10 mouse cellular contexts compared by ENCODE assay signal in the genomic region with DNA sequence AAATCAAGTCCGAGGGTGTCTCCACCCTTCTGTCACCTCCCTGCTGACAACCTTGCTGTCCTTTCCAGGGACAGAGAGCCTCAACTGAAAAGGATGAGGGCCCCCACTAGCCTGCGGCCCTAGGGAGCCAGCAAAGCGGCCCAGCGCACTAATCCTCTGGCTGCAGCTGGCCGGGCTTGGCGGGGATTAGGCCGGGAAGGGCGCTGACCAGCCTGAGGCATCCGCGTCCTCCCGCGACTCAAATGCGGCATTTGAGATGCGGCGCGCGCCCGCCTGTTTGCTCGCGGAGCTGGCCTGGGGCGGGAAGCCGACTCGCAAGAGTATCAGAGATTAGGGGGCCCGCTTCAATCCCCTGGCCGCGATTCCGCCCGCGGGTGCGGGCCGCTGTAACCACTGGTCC. TPM values are rescaled to one million over a fixed set of nuclear protein-coding genes. Genes with fewer than 3 reads are reported as not detected.
DNase-seq lines count a peak whose midpoint lies in the region; ATAC-seq and TF ChIP-seq lines count a peak whose summit lies in the region.
"Had no signal": no experiment of that assay in that cellular context is flagged by ENCODE, and none has a peak within 500 bp of the region (broad histone marks: within the 10 kb centered on the region; RNA-seq: fewer than 3 reads in every experiment).

No protein-coding gene starts in this region.

- H3K27ac ChIP-seq in heart, embryonic 15.5 days, result no peak overlapping the region
- H3K27ac ChIP-seq in heart, adult 2 months, result no peak overlapping the region
- no peak overlapping the region for H3K27ac ChIP-seq in forebrain, embryonic 14.5 days (ENCODE audit: low read depth, low read length)
- H3K27ac ChIP-seq in midbrain, embryonic 13.5 days, result no peak overlapping the region

- no peak for DNase-seq in heart, adult 2 months
- peak; percentile 41 for DNase-seq in ZHBTc4 (ENCODE audit: low read depth, low spot score)
- peak; percentile 22 for DNase-seq in forebrain, embryonic 14.5 days (ENCODE audit: low spot score)
- no peak for DNase-seq in urinary bladder, postnatal 14 days (ENCODE audit: low spot score)
- DNase-seq in frontal cortex, postnatal 10 days (ENCODE audit: low spot score in 2 of 2), result no peak
- DNase-seq: lung, postnatal 14 days had no signal

- TF ChIP-seq EP300 in heart, adult 2 months (IDR thresholded peaks at IDR 0.05; ENCODE audit: insufficient read depth, low read depth, low read length), result no peak

- TF ChIP-seq CTCF in heart, adult 2 months (IDR thresholded peaks at IDR 0.05), result no peak

- H3K4me2 ChIP-seq in heart, embryonic 15.5 days, result peak overlapping the region; percentile 53
- peak overlapping the region; percentile 44 for H3K4me2 ChIP-seq in forebrain, embryonic 14.5 days (ENCODE audit: low read length)
- peak overlapping the region; percentile 56 for H3K4me2 ChIP-seq in midbrain, embryonic 13.5 days (replicated peaks)

- WGBS in heart, embryonic 15.5 days, result 3% methylated on average over 31 of the region's 31 CpGs
- WGBS in heart, adult 2 months, result 23% methylated on average over 31 of the region's 31 CpGs
- 2% methylated on average over 31 of the region's 31 CpGs for whole genome bisulfite sequencing in forebrain, embryonic 14.5 days
- under 1% methylated on average over 31 of the region's 31 CpGs for WGBS in midbrain, embryonic 13.5 days

- no peak for TF ChIP-seq POLR2A in heart, adult 2 months (IDR thresholded peaks at IDR 0.05; ENCODE audit: insufficient read depth, low read depth, low read length)

- H3K36me3 ChIP-seq in heart, embryonic 15.5 days, result no peaks in the 10 kb centered on the region
- no peaks in the 10 kb centered on the region for H3K36me3 ChIP-seq in heart, adult 2 months (ENCODE audit: control insufficient read depth, insufficient read depth, low read length)
- no peaks in the 10 kb centered on the region for H3K36me3 ChIP-seq in forebrain, embryonic 14.5 days (ENCODE audit: control insufficient read depth, insufficient read depth, low read length)
- no peaks in the 10 kb centered on the region for H3K36me3 ChIP-seq in midbrain, embryonic 13.5 days

- intact Hi-C loops in heart, adult 2 months (cut with DNase I), result no loop called here

- peaks cover 6% of the 10 kb centered on the region; the same call in 1 of the 2 replicates for H3K4me1 ChIP-seq in heart, embryonic 15.5 days (replicated peaks)
- H3K4me1 ChIP-seq in heart, adult 2 months (ENCODE audit: control insufficient read depth, insufficient read depth, low read length), result peaks cover 3% of the 10 kb centered on the region
- no peaks in the 10 kb centered on the region for H3K4me1 ChIP-seq in forebrain, embryonic 14.5 days (ENCODE audit: control insufficient read depth, insufficient read depth, low read length)
- H3K4me1 ChIP-seq in midbrain, embryonic 13.5 days (replicated peaks), result peaks cover 15% of the 10 kb centered on the region

- no peaks in the 10 kb centered on the region for H3K79me2 ChIP-seq in heart, adult 2 months (replicated peaks; ENCODE audit: control insufficient read depth, insufficient read depth, low read length)

- no peak for ATAC-seq in heart, embryonic 15.5 days (replicated peaks; ENCODE audit: insufficient number of reproducible peaks, insufficient read depth, low FRiP score, low read depth)
- ATAC-seq in forebrain, embryonic 14.5 days, result no peak
- peak; percentile 26; the same call in 1 of the 2 replicates for ATAC-seq in midbrain, embryonic 13.5 days
- ATAC-seq in megakaryocyte-erythroid progenitor cell, adult 5-6 weeks (replicated peaks; ENCODE audit: low FRiP score, low TSS enrichment, poor library complexity, severe bottlenecking), result no peak
- ATAC-seq: Patski had no signal

- H3K27me3 ChIP-seq in heart, embryonic 15.5 days, result peaks cover 64% of the 10 kb centered on the region
- 0 out of 2 replicates have a peak, but pooled peaks cover 2% of the 10 kb centered on the region for H3K27me3 ChIP-seq in heart, adult 2 months (ENCODE audit: control insufficient read depth, insufficient read depth, low read length)
- peaks cover 24% of the 10 kb centered on the region for H3K27me3 ChIP-seq in forebrain, embryonic 14.5 days (replicated peaks; ENCODE audit: control insufficient read depth, insufficient read depth, low read length)
- peaks cover 34% of the 10 kb centered on the region for H3K27me3 ChIP-seq in midbrain, embryonic 13.5 days

- H3K9ac ChIP-seq in heart, embryonic 15.5 days, result no peak overlapping the region
- H3K9ac ChIP-seq in heart, adult 2 months (ENCODE audit: low read depth, low read length), result no peak overlapping the region
- H3K9ac ChIP-seq in forebrain, embryonic 14.5 days (ENCODE audit: low read length), result peak overlapping the region; percentile 53
- peak overlapping the region; percentile 57 for H3K9ac ChIP-seq in midbrain, embryonic 13.5 days (replicated peaks)

- no peaks in the 10 kb centered on the region for H3K9me3 ChIP-seq in heart, embryonic 15.5 days (replicated peaks)
- no peaks in the 10 kb centered on the region for H3K9me3 ChIP-seq in forebrain, embryonic 14.5 days (replicated peaks; ENCODE audit: control insufficient read depth, low read length)
- no peaks in the 10 kb centered on the region for H3K9me3 ChIP-seq in midbrain, embryonic 13.5 days

- H3K4me3 ChIP-seq in heart, embryonic 15.5 days, result peak overlapping the region; percentile 23
- no peak overlapping the region for H3K4me3 ChIP-seq in heart, adult 2 months
- H3K4me3 ChIP-seq in forebrain, embryonic 14.5 days (ENCODE audit: low read depth, low read length), result peak overlapping the region; percentile 22
- peak overlapping the region; percentile 30 for H3K4me3 ChIP-seq in midbrain, embryonic 13.5 days (replicated peaks)

RNA-seq across cellular contexts. Expression of gene Noto, which starts 14.7 kb away (rescaled TPM):
- polyA plus RNA-seq in heart, embryonic 15.5 days (2015; fragmentation: Nextera tagmentation; extraction: Ambion mirVana), result 0.15 TPM in 1 of 2 replicates, not detected in the other
- not detected for total RNA-seq in heart, adult 2 months (2021)
- not detected in 2 replicates for polyA plus RNA-seq in heart, adult 2 months (2012; rRNA removed)
- polyA plus RNA-seq in forebrain, embryonic 14.5 days (2014; fragmentation: Nextera tagmentation; extraction: Ambion mirVana), result not detected in 2 replicates
- polyA plus RNA-seq in midbrain, embryonic 13.5 days (2015; fragmentation: Nextera tagmentation; extraction: Ambion mirVana), result not detected in 2 replicates
- not detected in 2 replicates for total RNA-seq in megakaryocyte-erythroid progenitor cell, adult 5-6 weeks (2014; fragmentation: Nextera tagmentation)
- total RNA-seq in megakaryocyte-erythroid progenitor cell, adult 5-6 weeks (2017), result not detected in 2 replicates
- polyA plus RNA-seq: Patski had no signal

RNA-seq across cellular contexts. Expression of gene Smyd5, which starts 22.8 kb away (rescaled TPM):
- 29.6 and 38.4 TPM in 2 replicates for polyA plus RNA-seq in heart, embryonic 15.5 days (2015; fragmentation: Nextera tagmentation; extraction: Ambion mirVana)
- 10 to 100 TPM in 1 of 2 experiments, 1 to 10 TPM in 1; 8.1 to 13.6 TPM for total RNA-seq in heart, adult 2 months (2021)
- 13.1 and 13.9 TPM in 2 replicates for polyA plus RNA-seq in heart, adult 2 months (2012; rRNA removed)
- 37.2 and 41.3 TPM in 2 replicates for polyA plus RNA-seq in forebrain, embryonic 14.5 days (2014; fragmentation: Nextera tagmentation; extraction: Ambion mirVana)
- 51.2 and 51.5 TPM in 2 replicates for polyA plus RNA-seq in midbrain, embryonic 13.5 days (2015; fragmentation: Nextera tagmentation; extraction: Ambion mirVana)
- 43.9 and 54.6 TPM in 2 replicates for total RNA-seq in megakaryocyte-erythroid progenitor cell, adult 5-6 weeks (2014; fragmentation: Nextera tagmentation)
- 36.8 and 43.6 TPM in 2 replicates for total RNA-seq in megakaryocyte-erythroid progenitor cell, adult 5-6 weeks (2017)

RNA-seq across cellular contexts. Expression of gene Rab11fip5, which starts 34.6 kb away (rescaled TPM):
- 42.3 and 45.3 TPM in 2 replicates for polyA plus RNA-seq in heart, embryonic 15.5 days (2015; fragmentation: Nextera tagmentation; extraction: Ambion mirVana)
- total RNA-seq in heart, adult 2 months (2021), result 10 to 100 TPM; 59.3 to 73.9 TPM
- 41.6 and 55.0 TPM in 2 replicates for polyA plus RNA-seq in heart, adult 2 months (2012; rRNA removed)
- 9.2 and 12.7 TPM in 2 replicates for polyA plus RNA-seq in forebrain, embryonic 14.5 days (2014; fragmentation: Nextera tagmentation; extraction: Ambion mirVana)
- 12.2 and 12.4 TPM in 2 replicates for polyA plus RNA-seq in midbrain, embryonic 13.5 days (2015; fragmentation: Nextera tagmentation; extraction: Ambion mirVana)
- 2.4 and 3.5 TPM in 2 replicates for total RNA-seq in megakaryocyte-erythroid progenitor cell, adult 5-6 weeks (2014; fragmentation: Nextera tagmentation)
- total RNA-seq in megakaryocyte-erythroid progenitor cell, adult 5-6 weeks (2017), result 1.1 and 2.2 TPM in 2 replicates

RNA-seq across cellular contexts. Expression of gene Cct7, which starts 42.3 kb away (rescaled TPM):
- polyA plus RNA-seq in heart, embryonic 15.5 days (2015; fragmentation: Nextera tagmentation; extraction: Ambion mirVana), result 312 and 362 TPM in 2 replicates
- 100 to 1,000 TPM; 144 to 159 TPM for total RNA-seq in heart, adult 2 months (2021)
- polyA plus RNA-seq in heart, adult 2 months (2012; rRNA removed), result 83.7 and 133 TPM in 2 replicates
- polyA plus RNA-seq in forebrain, embryonic 14.5 days (2014; fragmentation: Nextera tagmentation; extraction: Ambion mirVana), result 727 and 759 TPM in 2 replicates
- 630 and 636 TPM in 2 replicates for polyA plus RNA-seq in midbrain, embryonic 13.5 days (2015; fragmentation: Nextera tagmentation; extraction: Ambion mirVana)
- total RNA-seq in megakaryocyte-erythroid progenitor cell, adult 5-6 weeks (2014; fragmentation: Nextera tagmentation), result 322 and 323 TPM in 2 replicates
- 456 and 460 TPM in 2 replicates for total RNA-seq in megakaryocyte-erythroid progenitor cell, adult 5-6 weeks (2017)

RNA-seq across cellular contexts. Expression of gene Pradc1, which starts 42.8 kb away (rescaled TPM):
- polyA plus RNA-seq in heart, embryonic 15.5 days (2015; fragmentation: Nextera tagmentation; extraction: Ambion mirVana), result 38.8 and 41.9 TPM in 2 replicates
- total RNA-seq in heart, adult 2 months (2021), result 10 to 100 TPM in 1 of 2 experiments, 1 to 10 TPM in 1; 8.9 to 11.0 TPM
- polyA plus RNA-seq in heart, adult 2 months (2012; rRNA removed), result 22.4 and 22.7 TPM in 2 replicates
- 22.4 and 25.2 TPM in 2 replicates for polyA plus RNA-seq in forebrain, embryonic 14.5 days (2014; fragmentation: Nextera tagmentation; extraction: Ambion mirVana)
- 21.6 and 24.3 TPM in 2 replicates for polyA plus RNA-seq in midbrain, embryonic 13.5 days (2015; fragmentation: Nextera tagmentation; extraction: Ambion mirVana)
- total RNA-seq in megakaryocyte-erythroid progenitor cell, adult 5-6 weeks (2014; fragmentation: Nextera tagmentation), result 34.0 and 38.3 TPM in 2 replicates
- 15.3 and 19.4 TPM in 2 replicates for total RNA-seq in megakaryocyte-erythroid progenitor cell, adult 5-6 weeks (2017)

Comparison
In these comparisons a context has a peak if more than half of its experiments do, and no peak if none do; other contexts are left out.
1. H3K9ac ChIP-seq: peak in forebrain, embryonic 14.5 days (single experiment) and midbrain, embryonic 13.5 days (single experiment); none in heart, embryonic 15.5 days (single experiment) and heart, adult 2 months (single experiment).
2. DNase-seq: peak in ZHBTc4 (single experiment) and forebrain, embryonic 14.5 days (single experiment); none in heart, adult 2 months (0 of 2), urinary bladder, postnatal 14 days (single experiment) and frontal cortex, postnatal 10 days (0 of 2).
3. Peak in every context shown above with its lines, with median percentiles within 50 percentile points of each other: H3K4me2 ChIP-seq.